Mouse (Mus musculus) megakaryocyte progenitor cell, adult 5-6 weeks (primary cell): Measurements from ENCODE around the gene Anks3. TPM values are rescaled to one million over a fixed set of nuclear protein-coding genes. Genes with fewer than 3 reads are reported as not detected.

ENCODE experiments used
- ATAC-seq: replicated peaks from 2 replicates; pipeline ENCODE4 v1.8.0; 2016; ENCODE audit warnings: mild to moderate bottlenecking, moderate TSS enrichment, inconsistent platforms; ENCODE audit not compliant: poor library complexity
- total RNA-seq, 2 experiments: library from RNA; stranded (forward) in 1 of 2; stranded (reverse) in 1 of 2; fragments of 157-497, 149-512 nt in 1 of 2; fragments of 200-1000 nt in 1 of 2; gene quantifications; 2 replicates each; pipeline versions ENCODE4 v1.2.3 to v1.2.4; 2015 to 2017

Anks3 gene
- total RNA-seq, 2 experiments from 2014 or later = 18.2 to 18.5 TPM

GRCm38 (mm10) chr16:4903491-4904102 lies 60.4 kb downstream of the Anks3 start:
- ATAC-seq = no peak

DNA sequence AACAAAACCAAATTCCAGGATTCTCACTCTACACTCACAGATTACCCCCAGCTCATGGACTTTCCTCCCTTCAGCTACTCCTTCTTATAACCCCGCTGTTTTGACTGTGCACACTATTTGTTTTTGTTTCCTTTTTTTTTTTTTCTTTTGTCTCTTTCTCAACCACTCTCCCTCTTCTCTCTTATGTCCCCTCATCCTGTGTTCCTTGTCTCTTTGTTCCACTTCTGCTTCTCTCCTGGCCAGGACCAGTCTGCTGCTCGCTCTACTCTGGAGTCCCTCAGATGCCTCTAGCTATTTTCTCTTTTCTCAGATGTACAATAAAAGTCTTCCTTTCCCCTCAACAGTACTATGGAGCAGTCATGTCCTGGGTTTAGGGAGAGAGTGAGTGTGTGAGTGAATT lies 61.6 kb downstream of the Anks3 start:
- 0 out of 2 replicates have a peak, but pooled peaks have one; percentile 29 for ATAC-seq

GRCm38 (mm10) chr16:4901167-4901566 lies 62.8 kb downstream of the Anks3 start:
- ATAC-seq = no peak

DNA sequence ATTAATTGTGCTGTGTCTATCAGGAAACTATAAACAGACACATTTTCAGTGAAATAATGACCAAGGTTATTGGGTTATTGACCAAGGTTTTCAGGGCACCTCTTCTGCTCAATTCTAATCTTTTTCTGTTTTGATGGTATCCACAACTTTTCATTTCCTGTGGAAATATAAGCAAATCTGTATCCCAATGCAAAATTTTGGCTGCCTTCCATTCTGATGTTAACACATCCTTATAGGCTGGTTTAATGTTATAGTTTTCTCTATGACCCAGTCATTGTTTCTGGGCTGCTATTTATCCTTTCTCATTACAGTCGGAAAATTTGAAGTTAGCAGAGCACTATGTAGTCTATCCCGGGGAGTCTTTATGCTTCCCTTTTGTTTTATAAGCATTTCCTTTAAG lies 64.3 kb downstream of the Anks3 start:
- no peak for ATAC-seq

- no peak for ATAC-seq
Observed at GRCm38 (mm10) chr16:4898881-4899280, 65.1 kb downstream of the Anks3 start.

GRCm38 (mm10) chr16:4897146-4897730 lies 66.8 kb downstream of the Anks3 start:
- peak; percentile 57 for ATAC-seq

GRCm38 (mm10) chr16:4896249-4897027 lies 67.6 kb downstream of the Anks3 start:
- peak; percentile 82 for ATAC-seq

- no peak for ATAC-seq
Observed at GRCm38 (mm10) chr16:4894201-4894908, 69.7 kb downstream of the Anks3 start.

DNA sequence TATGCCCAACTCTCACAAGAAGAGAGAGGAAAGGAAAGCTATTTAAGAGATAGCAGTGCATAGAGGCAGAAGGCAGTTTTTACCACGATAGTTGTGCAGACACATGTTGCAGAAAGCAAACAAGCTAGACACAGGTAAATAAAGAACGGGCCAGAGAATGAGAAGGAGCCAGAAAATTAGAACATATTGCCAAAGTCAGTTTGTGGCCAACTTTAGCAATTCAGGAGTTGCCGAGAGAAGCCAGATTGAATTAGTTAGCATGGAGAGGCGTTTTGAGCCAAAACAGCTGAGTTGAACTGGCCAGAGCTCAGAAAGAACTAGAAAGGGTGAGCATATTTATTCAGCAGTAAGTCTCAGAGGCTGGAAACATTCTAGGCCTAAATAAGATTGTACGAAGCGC lies 71.8 kb downstream of the Anks3 start:
- ATAC-seq = no peak

Other genes starting within 250 kb of the Anks3 start
- gene Nmral1, start 244.8 kb downstream of the Anks3 start, total RNA-seq (2015) = 61.8 and 64.7 TPM in 2 replicates
- 65.5 and 70.5 TPM in 2 replicates for gene Nmral1, start 244.8 kb downstream of the Anks3 start, total RNA-seq (2017)
- gene Hmox2, start 237.8 kb downstream of the Anks3 start, total RNA-seq (2015) = 68.6 and 81.1 TPM in 2 replicates
- 74.7 and 78.8 TPM in 2 replicates for gene Hmox2, start 237.8 kb downstream of the Anks3 start, total RNA-seq (2017)
- 10.3 and 12.2 TPM in 2 replicates for gene Cdip1, start 173.9 kb downstream of the Anks3 start, total RNA-seq (2015)
- gene Cdip1, start 173.9 kb downstream of the Anks3 start, total RNA-seq (2017) = 10.7 and 11.5 TPM in 2 replicates
- not detected in 2 replicates for gene 4930562C15Rik, start 128.8 kb downstream of the Anks3 start, total RNA-seq (2015)
- not detected in 2 replicates for gene 4930562C15Rik, start 128.8 kb downstream of the Anks3 start, total RNA-seq (2017)
- gene Ubald1, start 83.9 kb downstream of the Anks3 start, total RNA-seq (2015) = 36.5 and 38.4 TPM in 2 replicates
- 16.3 and 16.5 TPM in 2 replicates for gene Ubald1, start 83.9 kb downstream of the Anks3 start, total RNA-seq (2017)
- gene Mgrn1, start 78.0 kb downstream of the Anks3 start, total RNA-seq (2015) = 20.5 and 23.2 TPM in 2 replicates
- gene Mgrn1, start 78.0 kb downstream of the Anks3 start, total RNA-seq (2017) = 12.6 and 18.2 TPM in 2 replicates
- gene Nudt16l1, start 25.4 kb downstream of the Anks3 start, total RNA-seq (2015) = 25.2 and 30.1 TPM in 2 replicates
- gene Nudt16l1, start 25.4 kb downstream of the Anks3 start, total RNA-seq (2017) = 18.9 and 19.3 TPM in 2 replicates
- not detected in 2 replicates for gene Sept12, start 33.6 kb upstream of the Anks3 start, total RNA-seq (2015)
- gene Sept12, start 33.6 kb upstream of the Anks3 start, total RNA-seq (2017) = not detected in 2 replicates
- not detected in 2 replicates for gene Smim22, start 43.1 kb upstream of the Anks3 start, total RNA-seq (2015)
- not detected in 2 replicates for gene Smim22, start 43.1 kb upstream of the Anks3 start, total RNA-seq (2017)
- gene Rogdi, start 49.3 kb upstream of the Anks3 start, total RNA-seq (2015) = 45.8 and 48.9 TPM in 2 replicates
- 17.3 and 23.4 TPM in 2 replicates for gene Rogdi, start 49.3 kb upstream of the Anks3 start, total RNA-seq (2017)
- 69.5 and 74.6 TPM in 2 replicates for gene Glyr1, start 85.7 kb upstream of the Anks3 start, total RNA-seq (2015)
- 103 and 112 TPM in 2 replicates for gene Glyr1, start 85.7 kb upstream of the Anks3 start, total RNA-seq (2017)
- 28.1 and 30.3 TPM in 2 replicates for gene Ubn1, start 85.9 kb upstream of the Anks3 start, total RNA-seq (2015)
- gene Ubn1, start 85.9 kb upstream of the Anks3 start, total RNA-seq (2017) = 37.2 and 43.6 TPM in 2 replicates
- not detected in 2 replicates for gene Ppl, start 168.2 kb upstream of the Anks3 start, total RNA-seq (2015)
- gene Ppl, start 168.2 kb upstream of the Anks3 start, total RNA-seq (2017) = not detected in 2 replicates
- gene Sec14l5, start 182.9 kb upstream of the Anks3 start, total RNA-seq (2015) = not detected in 2 replicates
- gene Sec14l5, start 182.9 kb upstream of the Anks3 start, total RNA-seq (2017) = not detected in 2 replicates
- 35.2 and 38.6 TPM in 2 replicates for gene Nagpa, start 239.8 kb upstream of the Anks3 start, total RNA-seq (2015)
- gene Nagpa, start 239.8 kb upstream of the Anks3 start, total RNA-seq (2017) = 47.9 and 82.1 TPM in 2 replicates